Mouse (Mus musculus) left cerebral cortex, adult 8-10 months (tissue): ENCODE measurements at regions not wholly inside any gene's neighbourhood (a gene's known extent, or its start where the extent isn't known, plus 50 kb on each side); places are given as distances from the start of the nearest gene placed in this dataset.

Source experiments
- DNase-seq, 2 experiments: peaks; one replicate each; pipeline ENCODE4 v3.0.0; 2022; ENCODE audit warnings: low spot score in 2 of 2

GRCm38 (mm10) chr13:44235941-44236340 is 451.4 kb downstream of the Cd83 start:
- DNase-seq: no peak

DNA sequence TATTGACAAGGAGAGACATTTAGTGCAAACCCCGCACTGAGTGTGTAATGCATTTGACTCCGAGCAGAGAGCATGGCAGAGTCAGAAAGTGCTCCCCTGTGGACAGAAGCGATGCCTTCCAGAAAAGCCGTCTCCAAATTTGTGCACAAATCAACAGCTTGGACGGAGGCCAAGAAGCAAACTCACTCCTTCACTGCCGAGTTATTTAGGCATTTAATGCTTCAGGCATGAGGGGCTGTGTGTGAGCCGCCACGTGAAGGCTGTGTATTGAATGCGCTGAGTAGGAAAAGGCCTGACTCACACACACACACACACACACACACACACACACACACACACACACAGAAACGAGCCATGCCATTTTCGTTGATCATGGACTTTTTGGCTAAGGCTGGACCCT is 453.7 kb downstream of the Cd83 start:
- DNase-seq: peak in 1 of 2 experiments; percentile 53

- DNase-seq: no peak
These were observed 458.6 kb downstream of the Cd83 start for GRCm38 (mm10) chr13:44243211-44243610.

DNA sequence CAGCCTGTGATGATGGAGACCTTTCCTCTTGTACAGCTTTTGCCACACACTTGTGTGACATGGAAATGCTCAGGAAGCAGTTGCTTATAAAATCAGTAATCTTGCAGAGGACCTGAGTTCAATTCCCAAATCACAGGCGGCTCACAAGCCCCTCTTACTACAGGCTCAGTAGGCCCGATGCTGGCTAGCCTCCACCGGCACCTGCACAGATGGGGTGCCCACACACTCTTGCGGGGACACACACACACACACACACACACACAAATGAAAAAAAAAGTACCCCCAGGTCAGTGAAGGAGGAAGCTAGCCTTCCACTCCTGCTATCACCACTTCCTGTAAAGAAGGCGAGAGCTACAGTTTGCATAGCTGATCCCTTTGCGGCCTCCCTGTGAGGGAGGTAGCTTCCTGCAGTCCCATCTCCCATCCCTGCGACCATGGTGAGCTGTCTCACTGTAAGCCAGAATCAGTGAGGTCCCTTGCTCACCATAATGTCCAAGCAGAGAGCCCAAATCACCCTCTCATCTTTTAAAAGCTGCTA is 462.2 kb downstream of the Cd83 start:
- no peak for DNase-seq

DNA sequence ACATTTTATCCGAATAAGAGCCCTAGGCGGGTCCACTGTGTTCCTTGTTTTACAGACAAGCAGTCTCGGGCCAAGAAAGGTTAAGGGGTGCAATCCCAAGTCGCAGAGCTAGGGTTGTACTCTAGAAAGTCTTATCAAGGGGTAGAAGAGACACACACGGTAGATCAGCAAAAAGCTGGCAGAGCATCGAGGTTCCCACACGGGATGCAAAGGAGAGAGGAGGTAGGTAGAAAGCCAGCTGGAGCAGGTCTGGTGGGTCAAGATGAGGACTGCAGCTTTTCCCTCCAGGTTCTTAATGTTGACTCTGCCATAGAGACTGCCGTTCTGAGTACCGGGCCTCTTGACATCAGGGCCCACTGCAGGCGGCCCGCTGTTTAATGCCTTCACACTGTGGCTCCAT is 463.3 kb downstream of the Cd83 start:
- no peak for DNase-seq

GRCm38 (mm10) chr13:44248401-44248800 is 463.8 kb downstream of the Cd83 start:
- DNase-seq: no peak

GRCm38 (mm10) chr13:44249119-44249518 is 464.5 kb downstream of the Cd83 start:
- DNase-seq: no peak

GRCm38 (mm10) chr13:44250474-44251201 is 466.1 kb downstream of the Cd83 start:
- no peak for DNase-seq

DNA sequence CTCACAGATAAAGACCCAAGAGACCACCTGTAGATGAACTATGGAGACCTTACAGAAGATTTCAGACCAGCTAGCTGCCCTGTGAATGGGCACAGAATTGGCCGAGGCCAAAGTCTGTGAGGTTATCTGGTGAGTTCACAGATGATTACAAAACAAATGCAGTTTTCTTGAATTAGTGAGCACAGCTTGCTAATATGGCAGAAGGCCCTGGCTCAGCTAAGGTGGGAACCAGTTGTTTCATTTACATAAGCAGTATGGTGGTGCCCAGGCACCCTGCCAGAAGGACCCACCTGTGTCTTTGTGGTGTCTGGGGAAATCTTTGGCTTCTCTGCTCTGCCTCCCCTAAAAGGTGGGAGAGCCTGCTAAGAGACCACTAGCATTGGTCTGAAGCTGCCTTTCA is 466.9 kb downstream of the Cd83 start:
- no peak for DNase-seq

- DNase-seq: no peak
These were observed 467.9 kb downstream of the Cd83 start for GRCm38 (mm10) chr13:44252496-44252895.

- DNase-seq: no peak
These were observed 470.9 kb upstream of the Jarid2 start for GRCm38 (mm10) chr13:44258422-44258821.

DNA sequence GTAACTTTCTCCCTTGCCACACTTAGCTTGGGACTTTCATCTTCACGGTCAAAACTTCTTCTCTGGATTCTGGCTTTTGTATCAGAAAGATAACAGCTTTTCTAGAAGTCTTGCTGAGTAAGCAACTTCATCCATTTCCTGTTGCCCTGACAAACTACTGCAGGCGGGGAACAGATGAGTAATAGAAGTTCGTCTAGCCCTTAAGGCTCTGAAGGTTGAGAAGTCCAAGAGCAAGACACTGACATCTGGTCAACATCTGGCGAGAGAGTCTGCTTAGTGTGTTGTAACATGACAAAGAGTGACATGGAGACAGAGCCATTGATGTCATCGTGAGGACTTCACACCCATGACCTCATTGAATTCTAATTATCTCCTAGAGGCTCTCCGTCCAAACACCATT is 469.2 kb upstream of the Jarid2 start:
- DNase-seq: no peak

GRCm38 (mm10) chr13:44260637-44261333 is 468.5 kb upstream of the Jarid2 start:
- DNase-seq: no peak

- no peak for DNase-seq
These were observed 456.3 kb upstream of the Jarid2 start for GRCm38 (mm10) chr13:44272746-44273524.

DNA sequence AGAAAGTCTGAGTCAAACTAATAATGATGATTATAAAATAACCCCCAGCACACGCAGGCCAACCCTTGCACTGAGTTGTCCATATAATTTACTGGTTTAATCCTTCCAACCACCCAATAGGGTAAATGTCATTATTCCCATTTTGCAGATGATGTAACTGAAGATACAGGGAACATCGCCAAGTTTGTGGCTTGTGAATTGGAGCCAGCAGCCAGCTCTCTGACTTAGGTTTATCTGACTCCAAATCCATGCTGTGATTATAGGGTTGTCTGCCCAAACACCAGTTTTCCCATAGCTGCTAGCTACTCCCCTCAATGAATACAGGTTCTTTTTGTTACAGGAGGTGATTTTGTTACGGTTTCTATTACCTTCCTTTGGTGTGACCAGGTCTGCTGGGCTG is 451.3 kb upstream of the Jarid2 start:
- no peak for DNase-seq

- no peak for DNase-seq
These were observed 450.2 kb upstream of the Jarid2 start for GRCm38 (mm10) chr13:44279036-44279435.

DNA sequence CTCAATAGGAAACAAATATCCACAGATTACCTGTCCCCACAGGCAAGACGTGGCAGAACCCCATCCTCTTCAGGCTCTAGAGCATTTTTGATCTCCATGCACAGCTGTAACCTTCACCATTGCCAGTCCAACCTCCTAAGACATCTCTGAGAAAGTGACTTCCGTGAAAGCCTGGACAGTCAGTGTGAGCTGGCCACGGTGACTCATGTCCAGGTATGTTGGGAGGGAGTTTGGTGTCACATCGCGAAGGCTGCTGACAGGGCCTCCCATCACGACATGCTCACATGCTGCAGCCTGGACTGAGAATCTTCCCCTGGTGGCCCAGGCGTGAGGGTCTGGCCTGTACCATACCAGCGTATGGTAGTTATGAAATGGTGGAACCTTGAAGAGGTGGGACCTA is 449.0 kb upstream of the Jarid2 start:
- DNase-seq: no peak

DNA sequence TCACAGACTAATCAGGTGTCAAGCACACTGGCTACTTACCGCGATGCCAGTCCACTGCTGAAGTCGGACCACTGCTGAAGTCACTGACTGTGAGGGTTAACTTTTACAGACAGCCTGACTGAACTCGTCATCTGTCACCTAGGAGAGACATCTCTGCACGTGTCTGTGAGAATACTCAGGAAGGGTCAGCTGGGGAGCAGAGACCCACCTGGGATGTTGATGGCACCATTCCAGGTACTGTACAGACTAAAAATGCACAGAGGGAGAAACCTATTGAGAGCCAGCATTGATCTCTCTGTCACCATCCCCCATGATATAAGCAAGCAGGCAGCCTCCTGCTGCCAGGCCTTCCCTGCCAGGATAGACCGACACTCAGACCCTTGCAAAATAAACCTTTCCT is 447.5 kb upstream of the Jarid2 start:
- no peak for DNase-seq

DNA sequence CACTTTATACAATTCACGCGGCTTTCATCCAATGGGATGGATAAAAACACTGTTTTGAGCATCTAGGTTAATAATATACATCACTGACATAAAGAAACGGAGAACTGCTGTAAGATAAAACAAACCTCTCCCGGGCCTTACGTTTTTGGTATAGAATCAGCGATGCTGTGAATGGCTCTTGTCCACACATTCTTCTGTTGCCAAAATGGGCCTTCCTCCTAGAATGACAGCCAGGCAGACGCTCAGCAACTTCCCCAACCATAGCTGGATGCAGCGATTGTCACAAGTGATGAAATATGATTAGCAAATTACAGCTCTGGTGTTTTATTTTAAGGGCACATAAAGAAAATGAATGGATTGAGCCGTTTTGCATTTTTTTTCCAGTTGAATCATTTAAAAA is 447.0 kb upstream of the Jarid2 start:
- no peak for DNase-seq

GRCm38 (mm10) chr13:44282731-44283571 is 446.3 kb upstream of the Jarid2 start:
- peak in 1 of 2 experiments; percentile 84 for DNase-seq

GRCm38 (mm10) chr13:44285881-44286280 is 443.4 kb upstream of the Jarid2 start:
- DNase-seq: no peak
